In genomic region chr3:51965436-51965835, GRCm38 (mm10) we compare ENCODE assay signal across 15 mouse cellular contexts.
DNase-seq lines count a peak whose midpoint lies in the region; ATAC-seq lines count a peak whose summit lies in the region.
"Had no signal": no experiment of that assay in that cellular context is flagged by ENCODE, and none has a peak within 500 bp of the region (broad histone marks: within the 10 kb centered on the region; RNA-seq: fewer than 3 reads in every experiment).

No protein-coding gene starts in this region.

- no peaks in the 10 kb centered on the region for H3K27me3 ChIP-seq in heart, embryonic 11.5 days (ENCODE audit: control insufficient read depth, insufficient read depth, low read length)
- no peaks in the 10 kb centered on the region for H3K27me3 ChIP-seq in hindbrain, embryonic 14.5 days (ENCODE audit: control insufficient read depth, insufficient read depth, low read length)
- no peaks in the 10 kb centered on the region for H3K27me3 ChIP-seq in midbrain, embryonic 15.5 days (replicated peaks)
- H3K27me3 ChIP-seq: embryonic facial prominence, embryonic 15.5 days had no signal

- no peak overlapping the region for H3K27ac ChIP-seq in heart, embryonic 11.5 days (ENCODE audit: low read depth, low read length)
- peak overlapping the region; percentile 80 for H3K27ac ChIP-seq in hindbrain, embryonic 14.5 days
- peak overlapping the region; percentile 89 for H3K27ac ChIP-seq in midbrain, embryonic 15.5 days
- H3K27ac ChIP-seq: embryonic facial prominence, embryonic 15.5 days; gastrocnemius, adult 2 months; macrophage had no signal

- H3K9ac ChIP-seq in heart, embryonic 11.5 days (ENCODE audit: low read depth, low read length) = no peak overlapping the region
- H3K9ac ChIP-seq in hindbrain, embryonic 14.5 days = peak overlapping the region; percentile 34
- no peak overlapping the region for H3K9ac ChIP-seq in midbrain, embryonic 15.5 days
- H3K9ac ChIP-seq: embryonic facial prominence, embryonic 15.5 days had no signal

- no peak for ATAC-seq in heart, embryonic 11.5 days (replicated peaks; ENCODE audit: insufficient number of reproducible peaks, low FRiP score, low TSS enrichment)
- ATAC-seq in hindbrain, embryonic 14.5 days (ENCODE audit: low FRiP score) = no peak
- no peak for ATAC-seq in midbrain, embryonic 15.5 days (replicated peaks)

- peaks cover 21% of the 10 kb centered on the region for H3K4me1 ChIP-seq in heart, embryonic 11.5 days (ENCODE audit: control insufficient read depth, insufficient read depth, low read length)
- H3K4me1 ChIP-seq in hindbrain, embryonic 14.5 days (replicated peaks; ENCODE audit: control insufficient read depth, insufficient read depth, low read length) = peaks cover 34% of the 10 kb centered on the region
- H3K4me1 ChIP-seq in midbrain, embryonic 15.5 days = peaks cover 37% of the 10 kb centered on the region

- H3K4me2 ChIP-seq in heart, embryonic 11.5 days = 0 out of 2 replicates have a peak overlapping the region, but pooled peaks have one; percentile 5
- no peak overlapping the region for H3K4me2 ChIP-seq in hindbrain, embryonic 14.5 days (replicated peaks)
- no peak overlapping the region for H3K4me2 ChIP-seq in midbrain, embryonic 15.5 days
- H3K4me2 ChIP-seq: embryonic facial prominence, embryonic 15.5 days had no signal

- WGBS in heart, embryonic 11.5 days (ENCODE audit: insufficient replicate concordance) = 30% methylated on average over 2 of the region's 2 CpGs
- 29% methylated on average over 2 of the region's 2 CpGs for WGBS in hindbrain, embryonic 14.5 days
- 32% methylated on average over 2 of the region's 2 CpGs for WGBS in midbrain, embryonic 15.5 days

- intact Hi-C loops in heart, postnatal 14 days (cut with DNase I) = no loop called here

- H3K36me3 ChIP-seq in heart, embryonic 11.5 days (ENCODE audit: control insufficient read depth, insufficient read depth, low read length) = no peaks in the 10 kb centered on the region
- H3K36me3 ChIP-seq in hindbrain, embryonic 14.5 days (replicated peaks; ENCODE audit: control insufficient read depth, insufficient read depth) = no peaks in the 10 kb centered on the region
- no peaks in the 10 kb centered on the region for H3K36me3 ChIP-seq in midbrain, embryonic 15.5 days (replicated peaks)
- H3K36me3 ChIP-seq: embryonic facial prominence, embryonic 15.5 days had no signal

- H3K9me3 ChIP-seq in heart, embryonic 11.5 days (replicated peaks; ENCODE audit: control insufficient read depth, low read length) = no peaks in the 10 kb centered on the region
- no peaks in the 10 kb centered on the region for H3K9me3 ChIP-seq in hindbrain, embryonic 14.5 days (ENCODE audit: control insufficient read depth, low read length)
- no peaks in the 10 kb centered on the region for H3K9me3 ChIP-seq in midbrain, embryonic 15.5 days
- H3K9me3 ChIP-seq: embryonic facial prominence, embryonic 15.5 days had no signal

- no peak for DNase-seq in heart, postnatal 14 days
- peak; percentile 18 for DNase-seq in brain, adult 2 months (ENCODE audit: low read depth, low spot score)
- DNase-seq in hindbrain, embryonic 14.5 days (ENCODE audit: low spot score) = no peak
- no peak for DNase-seq in c-Kit-positive CD71-positive TER-119-positive erythroid progenitor cells, embryonic 14.5 days (ENCODE audit: low spot score)
- no peak for DNase-seq in layer of hippocampus, postnatal 36 days
- DNase-seq in layer of hippocampus, postnatal 14 days (ENCODE audit: low spot score in 2 of 2) = no peak
- DNase-seq: cerebellum, adult 18-20 months; gastrocnemius, adult 2 months; heart, postnatal 4 days; spleen, adult 18-20 months; thymus, postnatal 36 days had no signal

- H3K4me3 ChIP-seq in heart, embryonic 11.5 days (ENCODE audit: low read depth, low read length) = no peak overlapping the region
- H3K4me3 ChIP-seq in hindbrain, embryonic 14.5 days (replicated peaks; ENCODE audit: low read length) = no peak overlapping the region
- no peak overlapping the region for H3K4me3 ChIP-seq in midbrain, embryonic 15.5 days
- H3K4me3 ChIP-seq: embryonic facial prominence, embryonic 15.5 days; gastrocnemius, adult 2 months had no signal
